Mouse (Mus musculus) hindbrain, embryonic 11.5 days (tissue): ENCODE results near the gene Numa1. TPM values are rescaled to one million over a fixed set of nuclear protein-coding genes. Genes with fewer than 3 reads are reported as not detected.
"Not testable (repeated sequence)": the region's sequence is repeated elsewhere in the genome, so short reads cannot be mapped to it uniquely, and the experiment has no call there.

Experiments
- ATAC-seq: fragments of 200-750 bp; cut with Nextera tagmentation; 2 replicates; pipeline ENCODE4 v1.8.0; 2017; ENCODE audit warnings: mild to moderate bottlenecking, moderate TSS enrichment, moderate library complexity; ENCODE audit not compliant: low FRiP score
- DNase-seq: peaks from one replicate; pipeline ENCODE4 v3.0.0-alpha.2; 2015; ENCODE audit warnings: low spot score
- H3K27ac ChIP-seq: fragments of 300-500 bp; sonication (generic); 2 replicates; pipeline ENCODE4 v1.5.1; 2014; ENCODE audit warnings: mild to moderate bottlenecking, low read depth, low read length
- H3K27me3 ChIP-seq: fragments of 300-500 bp; sonication (generic); 2 replicates; pipeline ENCODE4 v1.6.1; 2014; ENCODE audit warnings: mild to moderate bottlenecking, low read length, moderate library complexity, mixed read lengths; ENCODE audit not compliant: control insufficient read depth, insufficient read depth
- H3K36me3 ChIP-seq: fragments of 300-500 bp; sonication (generic); 2 replicates; pipeline ENCODE4 v1.6.1; 2014; ENCODE audit warnings: mild to moderate bottlenecking, low read length, moderate library complexity, mixed read lengths; ENCODE audit not compliant: control insufficient read depth, insufficient read depth
- H3K4me1 ChIP-seq: fragments of 300-500 bp; sonication (generic); replicated peaks from 2 replicates; pipeline ENCODE4 v1.6.1; 2014; ENCODE audit warnings: low read length, mixed read lengths; ENCODE audit not compliant: control insufficient read depth, insufficient read depth
- H3K4me2 ChIP-seq: fragments of 300-500 bp; sonication (generic); replicated peaks from 2 replicates; pipeline ENCODE4 v1.6.1; 2014; ENCODE audit warnings: mild to moderate bottlenecking, low read depth, low read length
- H3K4me3 ChIP-seq: fragments of 300-500 bp; sonication (generic); 2 replicates; pipeline ENCODE4 v1.5.1; 2014; ENCODE audit warnings: low read depth, low read length
- H3K9ac ChIP-seq: fragments of 300-500 bp; sonication (generic); 2 replicates; pipeline ENCODE4 v1.6.1; 2014; ENCODE audit warnings: low read depth, low read length
- H3K9me3 ChIP-seq: fragments of 300-500 bp; sonication (generic); 2 replicates; pipeline ENCODE4 v1.6.1; 2016; ENCODE audit warnings: low read length; ENCODE audit not compliant: control insufficient read depth
- WGBS: fragments of 180-500 bp; shearing (Covaris S2); extraction: QIAGEN DNeasy Blood & Tissue Kit; methylation state at CpG from one replicate; pipeline ENCODE4 v1.1.7; 2014; 5-methylcytosine and 5-hydroxymethylcytosine counted together
- polyA plus RNA-seq: library from polyadenylated mRNA; unstranded; fragments of >200 nt; fragmentation: Nextera tagmentation; extraction: Ambion mirVana; gene quantifications from 2 replicates; pipeline ENCODE4 v1.2.1, GENCODE M21; 2014

Numa1 gene
- polyA plus RNA-seq, 1 experiment from 2014 or later = 88.9 TPM

- Histone ChIP-seq H3K9me3 (no peaks in the 10 kb centered on the region), H3K36me3 (no peaks in the 10 kb centered on the region), H3K27me3 (no peaks in the 10 kb centered on the region), H3K27ac (no peak overlapping the region), H3K4me1 (peaks cover 4% of the 10 kb centered on the region), H3K4me3 (no peak overlapping the region), H3K4me2 (no peak overlapping the region), H3K9ac (no peak overlapping the region)
- no peak for ATAC-seq
- no peak for DNase-seq
Measured at GRCm38 (mm10) chr7:101902846-101903245, 31.1 kb upstream of the Numa1 start.

DNA sequence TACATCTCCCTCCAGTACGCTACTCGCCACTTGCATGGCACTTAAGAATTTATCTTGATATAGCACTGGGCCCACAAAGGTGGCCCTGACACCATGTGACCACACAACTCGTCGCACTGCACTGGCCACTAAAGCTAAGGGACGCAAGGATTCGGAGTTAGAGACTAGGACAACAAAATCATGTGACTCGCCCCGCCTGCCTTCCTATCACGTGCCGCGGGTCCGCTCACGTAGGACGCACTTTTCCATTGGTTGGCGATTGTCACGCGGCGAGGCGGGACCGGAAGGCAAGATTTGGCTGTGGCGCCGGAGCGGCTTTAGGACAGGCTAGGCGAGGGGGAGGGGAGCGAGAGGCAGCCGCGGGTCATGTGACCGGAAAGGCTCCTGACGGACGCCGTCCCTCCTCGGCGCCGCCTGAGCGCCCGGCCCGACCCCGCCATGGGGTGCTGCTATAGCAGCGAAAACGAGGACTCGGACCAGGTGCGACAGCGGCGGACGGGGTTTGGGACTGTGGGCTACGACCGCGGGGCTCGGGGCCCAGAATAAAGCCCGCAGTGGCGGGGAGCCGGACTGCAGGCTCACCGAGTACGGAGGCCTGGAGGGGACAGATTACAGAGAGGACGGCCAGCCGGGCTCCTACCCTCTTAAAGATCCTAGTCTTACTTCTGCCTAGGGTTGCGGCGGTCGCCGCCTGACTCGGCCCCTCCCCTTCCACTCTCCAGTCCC lies 28.2 kb upstream of the Numa1 start, which contains the start of gene Lamtor1:
Gene Lamtor1 (plus strand): TSS at position 344 of the 726 bp plus-strand sequence.
- under 1% methylated on average over 58 of the region's 61 CpGs for WGBS
- peak; percentile 98 for ATAC-seq

GRCm38 (mm10) chr7:101906287-101906681 lies 27.6 kb upstream of the Numa1 start, which contains the start of gene Tomt:
TSS of gene Tomt (minus strand) at chr7:101906359.
- DNase-seq (no peak), ATAC-seq (no peak)
- Histone ChIP-seq H3K36me3 (no peaks in the 10 kb centered on the region), H3K4me2 (peak within 1 kb of the TSS; percentile 55), H3K4me1 (peaks cover 4% of the 10 kb centered on the region), H3K27ac (peak within 1 kb of the TSS; percentile 88), H3K9me3 (no peaks in the 10 kb centered on the region), H3K4me3 (peak within 1 kb of the TSS; percentile 81), H3K9ac (peak within 1 kb of the TSS; percentile 92), H3K27me3 (no peaks in the 10 kb centered on the region)
- 21% methylated on average over 11 of the region's 11 CpGs for WGBS

More for the DNA sequence above, 28.2 kb upstream of the Numa1 start, which contains the start of gene Lamtor1:
- peak; percentile 98 for DNase-seq
- Histone ChIP-seq H3K4me1 (peaks cover 4% of the 10 kb centered on the region), H3K36me3 (no peaks in the 10 kb centered on the region), H3K9me3 (no peaks in the 10 kb centered on the region), H3K27me3 (no peaks in the 10 kb centered on the region), H3K9ac (peak within 1 kb of the TSS; percentile 92), H3K27ac (peak within 1 kb of the TSS; percentile 88), H3K4me2 (peak within 1 kb of the TSS; percentile 55), H3K4me3 (peak within 1 kb of the TSS; percentile 81)

- H3K4me2 ChIP-seq = peak overlapping the region; percentile 55
- peaks cover 4% of the 10 kb centered on the region for H3K4me1 ChIP-seq
- peak overlapping the region; percentile 92; the same call in 1 of the 2 replicates for H3K9ac ChIP-seq
- DNase-seq (no peak), ATAC-seq (no peak)
- H3K27ac ChIP-seq = no peak overlapping the region
- H3K36me3 ChIP-seq = no peaks in the 10 kb centered on the region
- 78% methylated on average over 8 of the region's 8 CpGs for WGBS
- H3K9me3 ChIP-seq = no peaks in the 10 kb centered on the region
- H3K4me3 ChIP-seq = peak overlapping the region; percentile 81
- H3K27me3 ChIP-seq = no peaks in the 10 kb centered on the region
Measured at GRCm38 (mm10) chr7:101906696-101907095, 27.2 kb upstream of the Numa1 start.

DNA sequence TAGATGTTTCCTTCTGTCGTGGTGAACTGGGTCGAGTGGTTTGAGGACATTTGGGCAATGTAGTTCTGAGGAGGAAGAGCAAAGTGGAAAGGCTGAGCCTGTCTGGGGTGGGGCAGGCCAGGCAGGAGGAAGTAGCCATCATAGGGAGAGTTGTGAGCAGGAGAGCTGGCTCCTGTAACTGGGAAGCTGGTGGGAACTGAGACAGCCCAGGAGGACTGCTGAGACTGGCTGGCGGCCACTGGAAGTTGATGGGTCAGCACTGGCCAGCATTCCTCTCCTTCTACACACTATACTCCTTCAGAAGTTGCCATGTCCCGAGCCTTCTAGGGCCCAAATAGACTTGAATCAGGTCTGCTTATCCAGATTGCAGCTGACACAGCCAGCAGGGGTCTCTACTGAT lies 25.5 kb upstream of the Numa1 start:
- Histone ChIP-seq H3K4me3 (no peak overlapping the region), H3K9ac (0 out of 2 replicates have a peak overlapping the region, but pooled peaks have one; percentile 15), H3K36me3 (peaks cover 4% of the 10 kb centered on the region; the same call in 1 of the 2 replicates), H3K27me3 (no peaks in the 10 kb centered on the region), H3K4me2 (no peak overlapping the region), H3K27ac (no peak overlapping the region), H3K4me1 (peaks cover 4% of the 10 kb centered on the region), H3K9me3 (no peaks in the 10 kb centered on the region)
- DNase-seq (no peak), ATAC-seq (no peak)
- 79% methylated on average over 4 of the region's 4 CpGs for WGBS

GRCm38 (mm10) chr7:101910138-101910537 lies 23.8 kb upstream of the Numa1 start:
- Histone ChIP-seq H3K27ac (no peak overlapping the region), H3K27me3 (no peaks in the 10 kb centered on the region), H3K36me3 (peaks cover 4% of the 10 kb centered on the region; the same call in 1 of the 2 replicates), H3K4me3 (no peak overlapping the region), H3K9ac (no peak overlapping the region), H3K4me2 (no peak overlapping the region), H3K4me1 (peaks cover 4% of the 10 kb centered on the region), H3K9me3 (no peaks in the 10 kb centered on the region)
- DNase-seq (no peak), ATAC-seq (no peak)
- WGBS = 95% methylated on average over 4 of the region's 4 CpGs

DNA sequence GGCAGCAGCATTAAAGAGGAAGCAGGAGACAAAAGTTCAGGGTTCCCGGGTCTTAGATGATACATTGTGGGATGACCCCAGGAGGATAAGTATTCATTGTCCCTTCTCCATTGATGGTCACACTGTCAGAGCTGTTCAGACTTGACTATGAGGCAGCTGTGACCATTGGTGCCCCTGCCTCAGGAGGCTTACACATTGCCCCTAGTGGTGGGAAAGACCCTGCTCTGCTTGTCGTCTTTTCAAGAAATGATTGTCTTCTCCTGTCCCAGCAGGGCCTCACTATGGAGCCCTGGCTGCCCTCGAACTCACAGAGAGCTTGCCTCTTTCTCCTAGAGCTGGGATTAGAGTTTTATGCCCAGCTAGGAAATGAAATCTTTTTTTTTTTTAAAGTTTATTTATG lies 21.9 kb upstream of the Numa1 start:
- Histone ChIP-seq H3K27me3 (no peaks in the 10 kb centered on the region), H3K9ac (no peak overlapping the region), H3K9me3 (no peaks in the 10 kb centered on the region), H3K4me1 (no peaks in the 10 kb centered on the region; the same call in 1 of the 2 replicates), H3K4me2 (no peak overlapping the region), H3K36me3 (peaks cover 4% of the 10 kb centered on the region; the same call in 1 of the 2 replicates), H3K4me3 (no peak overlapping the region), H3K27ac (no peak overlapping the region)
- DNase-seq (peak; percentile 18), ATAC-seq (no peak)
- 64% methylated on average over 3 of the region's 3 CpGs for WGBS

- Histone ChIP-seq H3K4me2 (no peak overlapping the region), H3K36me3 (peaks cover 2% of the 10 kb centered on the region; the same call in 1 of the 2 replicates), H3K4me1 (no peaks in the 10 kb centered on the region), H3K9ac (no peak overlapping the region), H3K9me3 (no peaks in the 10 kb centered on the region), H3K27me3 (no peaks in the 10 kb centered on the region), H3K4me3 (no peak overlapping the region), H3K27ac (no peak overlapping the region)
- peak; percentile 56; the same call in 1 of the 2 replicates for ATAC-seq
- DNase-seq = peak; percentile 83
- WGBS = 21% methylated on average over 1 of the region's 1 CpGs
Measured at GRCm38 (mm10) chr7:101918071-101918470, 15.8 kb upstream of the Numa1 start.

DNA sequence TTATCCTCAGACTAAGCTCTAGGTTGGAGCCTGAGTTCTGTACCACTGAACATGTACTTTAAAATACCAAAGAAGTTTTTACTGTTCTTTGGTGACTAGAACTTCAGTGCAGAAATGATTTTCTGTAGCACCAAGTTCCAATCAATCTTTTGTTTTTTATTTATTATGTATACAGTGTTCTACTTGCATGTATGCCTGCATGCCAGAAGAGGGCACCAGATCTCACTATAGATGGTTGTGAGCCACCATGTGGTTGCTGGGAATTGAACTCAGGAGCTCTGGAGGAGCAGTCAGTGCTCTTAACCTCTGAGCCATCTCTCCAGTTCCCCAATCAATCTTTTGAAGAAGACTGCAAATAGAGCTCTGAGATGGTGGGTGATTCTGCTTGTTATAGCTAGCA lies 8.0 kb upstream of the Numa1 start:
- not testable (repeated sequence) for H3K4me2 ChIP-seq, H3K4me1 ChIP-seq, ATAC-seq, H3K27ac ChIP-seq, H3K9ac ChIP-seq, H3K9me3 ChIP-seq, H3K27me3 ChIP-seq, H3K4me3 ChIP-seq, H3K36me3 ChIP-seq, DNase-seq
